Mouse (Mus musculus): ENCODE measurements around the gene Efcab14.

DNA sequence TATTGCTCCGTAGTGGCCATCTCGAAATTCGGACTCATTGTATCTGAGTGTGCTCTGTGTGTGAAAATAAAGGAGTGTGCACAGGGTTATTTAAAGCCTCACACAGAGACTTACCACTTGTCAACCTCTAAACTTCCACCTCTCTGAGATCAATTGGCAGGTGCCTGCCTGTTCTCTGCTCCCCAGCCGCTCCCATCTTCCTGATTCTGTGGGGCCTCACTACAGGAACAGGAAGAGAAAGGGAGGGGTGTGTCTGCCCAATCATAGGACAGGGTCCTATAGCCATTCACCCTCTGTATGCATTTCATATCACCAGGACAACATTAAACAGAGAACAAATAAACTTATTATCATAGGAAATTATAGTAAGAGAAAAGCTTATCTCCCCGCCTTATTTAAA is 3.8 kb upstream of the Efcab14 start:
- TF ChIP-seq POLR2A (IDR thresholded peaks at IDR 0.05; ENCODE audit: insufficient read depth, low read length) = no peak
- TF ChIP-seq CTCF (IDR thresholded peaks at IDR 0.05; ENCODE audit: low read depth, low read length) = no peak
- TF ChIP-seq EP300 (IDR thresholded peaks at IDR 0.05; ENCODE audit: insufficient read depth, low read depth, low read length) = no peak
